Mouse (Mus musculus) midbrain, embryonic 16.5 days (tissue): ENCODE measurements around the gene Pbx1. TPM values are rescaled to one million over a fixed set of nuclear protein-coding genes. Genes with fewer than 3 reads are reported as not detected.

ENCODE experiments used
- ATAC-seq: fragments of 200-750 bp; cut with Nextera tagmentation; 2 replicates; pipeline ENCODE4 v1.8.0; 2017; ENCODE audit warnings: moderate TSS enrichment
- H3K27ac ChIP-seq: fragments of 300-500 bp; sonication (generic); 2 replicates; pipeline ENCODE4 v1.5.1; 2014; ENCODE audit warnings: mild to moderate bottlenecking, low read length, mixed read lengths
- H3K27me3 ChIP-seq: fragments of 300-500 bp; sonication (generic); 2 replicates; pipeline ENCODE4 v1.6.1; 2014; ENCODE audit warnings: low read depth, low read length, mixed read lengths; ENCODE audit not compliant: control insufficient read depth, insufficient read depth
- H3K36me3 ChIP-seq: fragments of 300-500 bp; sonication (generic); 2 replicates; pipeline ENCODE4 v1.6.1; 2014; ENCODE audit warnings: mild to moderate bottlenecking, low read length, moderate library complexity, mixed read lengths; ENCODE audit not compliant: control insufficient read depth, insufficient read depth
- H3K4me1 ChIP-seq: fragments of 300-500 bp; sonication (generic); 2 replicates; pipeline ENCODE4 v1.6.1; 2014; ENCODE audit warnings: mild to moderate bottlenecking, low read length, mixed read lengths; ENCODE audit not compliant: control insufficient read depth, insufficient read depth
- H3K4me2 ChIP-seq: fragments of 300-500 bp; sonication (generic); 2 replicates; pipeline ENCODE4 v1.6.1; 2014; ENCODE audit warnings: mild to moderate bottlenecking, low read length, mixed read lengths
- H3K4me3 ChIP-seq: fragments of 300-500 bp; sonication (generic); 2 replicates; pipeline ENCODE4 v1.5.1; 2014; ENCODE audit warnings: low read depth, mild to moderate bottlenecking, low read length, moderate library complexity, mixed read lengths
- H3K9ac ChIP-seq: fragments of 300-500 bp; sonication (generic); 2 replicates; pipeline ENCODE4 v1.6.1; 2014; ENCODE audit warnings: low read depth, low read length, mixed read lengths
- H3K9me3 ChIP-seq: fragments of 300-500 bp; sonication (generic); replicated peaks from 2 replicates; pipeline ENCODE4 v1.6.1; 2014; ENCODE audit warnings: mild to moderate bottlenecking, low read length, mixed read lengths; ENCODE audit not compliant: control insufficient read depth, poor library complexity, severe bottlenecking
- WGBS: fragments of 180-500 bp; shearing (Covaris S2); extraction: QIAGEN DNeasy Blood & Tissue Kit; methylation state at CpG from one replicate; pipeline ENCODE4 v1.1.7; 2014; 5-methylcytosine and 5-hydroxymethylcytosine counted together
- polyA plus RNA-seq: library from polyadenylated mRNA; unstranded; fragments of >200 nt; fragmentation: Nextera tagmentation; extraction: Ambion mirVana; gene quantifications from 2 replicates; pipeline ENCODE4 v1.2.1, GENCODE M21; 2015

Pbx1 gene
- polyA plus RNA-seq, 1 experiment from 2014 or later = 71.8 TPM

DNA sequence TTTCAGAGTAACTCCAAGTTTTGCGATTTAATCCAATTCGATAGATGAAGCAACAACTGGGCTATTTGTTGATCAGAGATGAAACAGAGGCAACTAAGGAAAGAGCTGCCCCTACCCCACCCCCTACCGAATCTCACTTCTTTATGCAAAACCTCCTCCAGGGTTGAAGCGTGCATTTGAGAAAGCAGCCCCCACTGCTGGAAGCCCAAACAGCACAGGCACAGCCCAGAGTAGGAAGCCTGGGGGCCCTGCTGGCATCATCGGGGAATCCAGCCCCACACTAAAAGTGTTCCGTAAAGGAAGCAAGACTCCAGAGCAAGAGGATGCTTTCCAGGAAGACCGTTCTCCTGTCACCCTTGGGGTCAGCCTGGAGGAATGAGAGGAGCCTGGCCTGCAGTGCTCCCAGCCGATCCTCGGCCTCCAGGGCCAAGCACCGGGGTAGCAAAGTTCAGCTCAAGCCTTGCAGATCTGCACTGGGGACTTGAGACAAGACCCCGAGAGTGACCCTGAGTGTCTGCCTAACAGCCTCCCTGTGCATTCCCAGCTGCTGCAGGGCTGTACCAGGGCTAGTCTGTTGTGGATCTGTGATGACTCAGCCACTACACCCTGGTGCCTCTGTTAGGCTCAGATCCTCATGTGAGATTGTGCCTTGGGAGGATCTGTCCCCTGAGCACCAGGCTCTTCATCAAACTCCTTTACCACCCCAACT is 15.2 kb downstream of the Pbx1 start:
- 14% methylated on average over 11 of the region's 11 CpGs for WGBS
- no peaks in the 10 kb centered on the region for H3K36me3 ChIP-seq
- no peak overlapping the region for H3K27ac ChIP-seq
- peak overlapping the region; percentile 23 for H3K4me2 ChIP-seq
- peak overlapping the region; percentile 11 for H3K4me3 ChIP-seq
- 0 out of 2 replicates have a peak, but pooled peaks have one; percentile 23 for ATAC-seq
- no peaks in the 10 kb centered on the region for H3K9me3 ChIP-seq
- peaks cover 39% of the 10 kb centered on the region for H3K4me1 ChIP-seq
- no peaks in the 10 kb centered on the region for H3K27me3 ChIP-seq
- peak overlapping the region; percentile 50; the same call in 1 of the 2 replicates for H3K9ac ChIP-seq

- Histone ChIP-seq H3K4me1 (peaks cover 18% of the 10 kb centered on the region), H3K9me3 (no peaks in the 10 kb centered on the region), H3K27ac (no peak overlapping the region), H3K4me3 (no peak overlapping the region), H3K36me3 (no peaks in the 10 kb centered on the region), H3K4me2 (no peak overlapping the region), H3K27me3 (no peaks in the 10 kb centered on the region), H3K9ac (no peak overlapping the region)
- ATAC-seq = no peak
- 9% methylated on average over 10 of the region's 10 CpGs for WGBS
Observed at GRCm38 (mm10) chr1:168410611-168411010, 21.5 kb downstream of the Pbx1 start.

GRCm38 (mm10) chr1:168410054-168410453 is 22.0 kb downstream of the Pbx1 start:
- H3K36me3 ChIP-seq = no peaks in the 10 kb centered on the region
- H3K9me3 ChIP-seq = no peaks in the 10 kb centered on the region
- H3K9ac ChIP-seq = no peak overlapping the region
- ATAC-seq = no peak
- H3K27ac ChIP-seq = no peak overlapping the region
- H3K4me3 ChIP-seq = no peak overlapping the region
- H3K4me1 ChIP-seq = peaks cover 16% of the 10 kb centered on the region
- 12% methylated on average over 1 of the region's 1 CpGs for WGBS
- H3K27me3 ChIP-seq = no peaks in the 10 kb centered on the region
- no peak overlapping the region for H3K4me2 ChIP-seq

GRCm38 (mm10) chr1:168408757-168409156 is 23.3 kb downstream of the Pbx1 start:
- WGBS = 56% methylated on average over 10 of the region's 10 CpGs

GRCm38 (mm10) chr1:168407958-168408357 is 24.1 kb downstream of the Pbx1 start:
- peaks cover 14% of the 10 kb centered on the region for H3K4me1 ChIP-seq
- no peak for ATAC-seq

More at GRCm38 (mm10) chr1:168408757-168409156, 23.3 kb downstream of the Pbx1 start:
- H3K9me3 ChIP-seq = no peaks in the 10 kb centered on the region
- H3K27me3 ChIP-seq = no peaks in the 10 kb centered on the region
- H3K4me1 ChIP-seq = peaks cover 14% of the 10 kb centered on the region
- no peak for ATAC-seq
- H3K9ac ChIP-seq = no peak overlapping the region
- no peaks in the 10 kb centered on the region for H3K36me3 ChIP-seq
- H3K4me2 ChIP-seq = no peak overlapping the region
- H3K27ac ChIP-seq = no peak overlapping the region
- H3K4me3 ChIP-seq = no peak overlapping the region

DNA sequence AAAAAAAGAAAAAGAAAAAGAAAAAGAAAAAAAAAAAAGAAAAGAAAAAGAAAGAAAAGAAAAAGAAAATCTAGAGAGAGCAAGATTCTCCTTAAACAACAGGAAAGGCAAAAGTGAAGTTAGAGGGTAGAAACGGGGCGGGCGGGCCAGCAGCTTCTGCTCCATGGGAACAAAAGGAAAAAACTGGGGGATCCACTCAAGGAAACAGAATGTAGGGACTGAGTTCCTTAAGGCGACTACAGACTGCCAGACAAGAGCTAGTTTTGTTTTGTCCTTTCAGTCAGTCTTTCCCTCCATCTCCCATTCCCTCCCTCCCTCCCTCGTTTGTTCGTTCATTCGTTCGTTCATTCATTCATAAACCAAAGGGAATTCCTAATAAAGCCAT is 25.8 kb downstream of the Pbx1 start:
- H3K4me2 ChIP-seq = no peak overlapping the region
- no peaks in the 10 kb centered on the region for H3K36me3 ChIP-seq
- H3K9me3 ChIP-seq = no peaks in the 10 kb centered on the region
- no peak overlapping the region for H3K4me3 ChIP-seq
- no peak overlapping the region for H3K9ac ChIP-seq
- no peak for ATAC-seq
- no peak overlapping the region for H3K27ac ChIP-seq
- no peaks in the 10 kb centered on the region for H3K27me3 ChIP-seq
- H3K4me1 ChIP-seq = peaks cover 11% of the 10 kb centered on the region
- WGBS = 25% methylated on average over 8 of the region's 8 CpGs

More at GRCm38 (mm10) chr1:168407958-168408357, 24.1 kb downstream of the Pbx1 start:
- no peak overlapping the region for H3K9ac ChIP-seq
- H3K4me3 ChIP-seq = no peak overlapping the region
- WGBS = 89% methylated on average over 7 of the region's 7 CpGs
- no peaks in the 10 kb centered on the region for H3K9me3 ChIP-seq
- H3K27ac ChIP-seq = no peak overlapping the region
- no peaks in the 10 kb centered on the region for H3K27me3 ChIP-seq
- no peaks in the 10 kb centered on the region for H3K36me3 ChIP-seq
- no peak overlapping the region for H3K4me2 ChIP-seq

GRCm38 (mm10) chr1:168405645-168406290 is 26.3 kb downstream of the Pbx1 start:
- ATAC-seq = no peak
- Histone ChIP-seq H3K27me3 (no peaks in the 10 kb centered on the region), H3K36me3 (no peaks in the 10 kb centered on the region), H3K9me3 (no peaks in the 10 kb centered on the region), H3K4me3 (no peak overlapping the region), H3K9ac (no peak overlapping the region), H3K4me1 (peaks cover 7% of the 10 kb centered on the region), H3K4me2 (no peak overlapping the region), H3K27ac (no peak overlapping the region)
- 33% methylated on average over 10 of the region's 12 CpGs for WGBS

DNA sequence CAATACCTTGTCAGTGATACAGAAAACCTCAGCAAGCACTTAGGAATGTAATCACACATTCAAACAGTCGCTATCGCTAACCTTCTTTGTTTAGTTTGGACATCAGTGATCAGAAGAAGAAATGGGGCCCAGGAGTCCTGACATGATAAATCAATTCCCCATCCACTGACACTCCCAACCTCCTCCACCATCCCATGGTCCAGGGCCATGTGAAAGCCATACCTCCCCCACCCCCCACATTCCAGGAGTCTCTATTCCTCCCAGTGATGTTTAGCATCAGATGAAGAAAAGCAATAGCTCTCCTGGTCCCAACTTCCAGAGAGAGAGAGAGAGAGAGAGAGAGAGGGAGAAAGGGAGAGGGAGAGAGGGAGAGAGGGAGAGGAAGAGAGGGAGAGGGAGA is 28.5 kb downstream of the Pbx1 start:
- H3K36me3 ChIP-seq = no peaks in the 10 kb centered on the region
- no peak overlapping the region for H3K27ac ChIP-seq
- no peaks in the 10 kb centered on the region for H3K9me3 ChIP-seq
- H3K4me3 ChIP-seq = no peak overlapping the region
- 75% methylated on average over 2 of the region's 2 CpGs for WGBS
- H3K27me3 ChIP-seq = no peaks in the 10 kb centered on the region
- H3K9ac ChIP-seq = no peak overlapping the region
- peaks cover 3% of the 10 kb centered on the region; the same call in 1 of the 2 replicates for H3K4me1 ChIP-seq
- no peak for ATAC-seq
- no peak overlapping the region for H3K4me2 ChIP-seq

GRCm38 (mm10) chr1:168402683-168403082 is 29.4 kb downstream of the Pbx1 start:
- no peak overlapping the region for H3K4me2 ChIP-seq
- 0 out of 2 replicates have a peak, but pooled peaks have one; percentile 29 for ATAC-seq
- no peaks in the 10 kb centered on the region for H3K27me3 ChIP-seq
- no peak overlapping the region for H3K4me3 ChIP-seq
- peaks cover 3% of the 10 kb centered on the region; the same call in 1 of the 2 replicates for H3K4me1 ChIP-seq
- no peaks in the 10 kb centered on the region for H3K36me3 ChIP-seq
- H3K27ac ChIP-seq = no peak overlapping the region
- no peak overlapping the region for H3K9ac ChIP-seq
- H3K9me3 ChIP-seq = no peaks in the 10 kb centered on the region
- WGBS = 62% methylated on average over 7 of the region's 7 CpGs
